Mouse (Mus musculus): ENCODE measurements around the gene Olfr1020. TPM values are rescaled to one million over a fixed set of nuclear protein-coding genes. Genes with fewer than 3 reads are reported as not detected.

Olfr1020 gene
- total RNA-seq (2014; rRNA removed) (not detected in 2 replicates), polyA plus RNA-seq (2015; fragmentation: Nextera tagmentation; extraction: Ambion mirVana) (not detected in 2 replicates)

GRCm38 (mm10) chr2:85846730-85847129, at the start of gene Olfr1020:
TSS of gene Olfr1020 (plus strand) at chr2:85847030.
- no peak within 1 kb of the TSS for H3K4me3 ChIP-seq (ENCODE audit: low read length)
- H3K27ac ChIP-seq = no peak within 1 kb of the TSS
- H3K4me2 ChIP-seq (ENCODE audit: low read depth, low read length) = no peak within 1 kb of the TSS
- H3K36me3 ChIP-seq (ENCODE audit: insufficient read depth, low read length) = no peaks in the 10 kb centered on the region
- WGBS = 86% methylated on average over 1 of the region's 1 CpGs
- DNase-seq (ENCODE audit: low spot score) = no peak
- H3K9me3 ChIP-seq (ENCODE audit: low read length) = no peaks in the 10 kb centered on the region
- no peak for ATAC-seq
- no peak for TF ChIP-seq CTCF (IDR thresholded peaks at IDR 0.05; ENCODE audit: low read depth)
- no peaks in the 10 kb centered on the region for H3K4me1 ChIP-seq (ENCODE audit: insufficient read depth, low read length)
- no peaks in the 10 kb centered on the region for H3K27me3 ChIP-seq (ENCODE audit: insufficient read depth, low read length)
- H3K9ac ChIP-seq (replicated peaks; ENCODE audit: low read length) = no peak within 1 kb of the TSS

GRCm38 (mm10) chr2:85802444-85802843, 44.4 kb upstream of the Olfr1020 start, which contains the start of gene Olfr1016:
TSS of gene Olfr1016 (minus strand) at chr2:85802544.
- Histone ChIP-seq H3K9ac (replicated peaks; ENCODE audit: low read length) (no peak within 1 kb of the TSS), H3K4me1 (ENCODE audit: insufficient read depth, low read length) (no peaks in the 10 kb centered on the region), H3K9me3 (ENCODE audit: low read length) (no peaks in the 10 kb centered on the region), H3K4me2 (ENCODE audit: low read depth, low read length) (no peak within 1 kb of the TSS), H3K36me3 (ENCODE audit: insufficient read depth, low read length) (no peaks in the 10 kb centered on the region), H3K27me3 (ENCODE audit: insufficient read depth, low read length) (no peaks in the 10 kb centered on the region), H3K27ac (no peak within 1 kb of the TSS), H3K4me3 (ENCODE audit: low read length) (no peak within 1 kb of the TSS)
- 92% methylated on average over 2 of the region's 2 CpGs for WGBS
- TF ChIP-seq CTCF (IDR thresholded peaks at IDR 0.05; ENCODE audit: low read depth) = no peak
- no peak for DNase-seq (ENCODE audit: low spot score)
- no peak for ATAC-seq

GRCm38 (mm10) chr2:85804501-85804900, 42.3 kb upstream of the Olfr1020 start:
- no peak for TF ChIP-seq CTCF (IDR thresholded peaks at IDR 0.05; ENCODE audit: low read depth)
- Histone ChIP-seq H3K27me3 (ENCODE audit: insufficient read depth, low read length) (no peaks in the 10 kb centered on the region), H3K9me3 (ENCODE audit: low read length) (no peaks in the 10 kb centered on the region), H3K27ac (no peak overlapping the region), H3K9ac (replicated peaks; ENCODE audit: low read length) (no peak overlapping the region), H3K4me2 (ENCODE audit: low read depth, low read length) (no peak overlapping the region), H3K36me3 (ENCODE audit: insufficient read depth, low read length) (no peaks in the 10 kb centered on the region), H3K4me3 (ENCODE audit: low read length) (no peak overlapping the region), H3K4me1 (ENCODE audit: insufficient read depth, low read length) (no peaks in the 10 kb centered on the region)
- 91% methylated on average over 4 of the region's 4 CpGs for WGBS
- DNase-seq (ENCODE audit: low spot score) (no peak), ATAC-seq (no peak)

GRCm38 (mm10) chr2:85818179-85818578, 28.7 kb upstream of the Olfr1020 start, which contains the start of gene Olfr1018:
TSS of gene Olfr1018 (plus strand) at chr2:85818479.
- no peaks in the 10 kb centered on the region for H3K27me3 ChIP-seq (ENCODE audit: insufficient read depth, low read length)
- no peak for DNase-seq (ENCODE audit: low spot score)
- H3K9me3 ChIP-seq (ENCODE audit: low read length) = no peaks in the 10 kb centered on the region
- no peak for ATAC-seq
- H3K4me1 ChIP-seq (ENCODE audit: insufficient read depth, low read length) = no peaks in the 10 kb centered on the region
- H3K9ac ChIP-seq (replicated peaks; ENCODE audit: low read length) = no peak within 1 kb of the TSS
- H3K27ac ChIP-seq = no peak within 1 kb of the TSS
- no peaks in the 10 kb centered on the region for H3K36me3 ChIP-seq (ENCODE audit: insufficient read depth, low read length)
- no peak within 1 kb of the TSS for H3K4me3 ChIP-seq (ENCODE audit: low read length)
- TF ChIP-seq CTCF (IDR thresholded peaks at IDR 0.05; ENCODE audit: low read depth) = no peak
- no peak within 1 kb of the TSS for H3K4me2 ChIP-seq (ENCODE audit: low read depth, low read length)

GRCm38 (mm10) chr2:85845383-85845782, 1.4 kb upstream of the Olfr1020 start, which contains the start of gene Olfr1019:
TSS of gene Olfr1019 (minus strand) at chr2:85845483.
- H3K4me1 ChIP-seq (ENCODE audit: insufficient read depth, low read length) = no peaks in the 10 kb centered on the region
- H3K36me3 ChIP-seq (ENCODE audit: insufficient read depth, low read length) = no peaks in the 10 kb centered on the region
- no peak within 1 kb of the TSS for H3K9ac ChIP-seq (replicated peaks; ENCODE audit: low read length)
- ATAC-seq (no peak), DNase-seq (ENCODE audit: low spot score) (no peak)
- no peaks in the 10 kb centered on the region for H3K9me3 ChIP-seq (ENCODE audit: low read length)
- no peak within 1 kb of the TSS for H3K4me2 ChIP-seq (ENCODE audit: low read depth, low read length)
- TF ChIP-seq CTCF (IDR thresholded peaks at IDR 0.05; ENCODE audit: low read depth) = no peak
- H3K27ac ChIP-seq = no peak within 1 kb of the TSS
- H3K27me3 ChIP-seq (ENCODE audit: insufficient read depth, low read length) = no peaks in the 10 kb centered on the region
- H3K4me3 ChIP-seq (ENCODE audit: low read length) = no peak within 1 kb of the TSS

- Histone ChIP-seq H3K9me3 (ENCODE audit: low read length) (no peaks in the 10 kb centered on the region), H3K4me1 (ENCODE audit: insufficient read depth, low read length) (no peaks in the 10 kb centered on the region), H3K4me3 (ENCODE audit: low read length) (no peak within 1 kb of the TSS), H3K27ac (no peak within 1 kb of the TSS), H3K36me3 (ENCODE audit: insufficient read depth, low read length) (no peaks in the 10 kb centered on the region), H3K9ac (replicated peaks; ENCODE audit: low read length) (no peak within 1 kb of the TSS), H3K27me3 (ENCODE audit: insufficient read depth, low read length) (no peaks in the 10 kb centered on the region), H3K4me2 (ENCODE audit: low read depth, low read length) (no peak within 1 kb of the TSS)
- WGBS = 53% methylated on average over 2 of the region's 2 CpGs
- ATAC-seq = no peak
- no peak for TF ChIP-seq CTCF (IDR thresholded peaks at IDR 0.05; ENCODE audit: low read depth)
- no peak for DNase-seq (ENCODE audit: low spot score)
Observed at GRCm38 (mm10) chr2:85868294-85868693, 21.5 kb downstream of the Olfr1020 start, which contains the start of gene Olfr1022. TSS of gene Olfr1022 (plus strand) at chr2:85868594.

GRCm38 (mm10) chr2:85885340-85885739, 38.5 kb downstream of the Olfr1020 start, which contains the start of gene Olfr1023:
TSS of gene Olfr1023 (plus strand) at chr2:85885640.
- 74% methylated on average over 2 of the region's 2 CpGs for WGBS
- H3K36me3 ChIP-seq (ENCODE audit: insufficient read depth, low read length) = no peaks in the 10 kb centered on the region
- no peak for DNase-seq (ENCODE audit: low spot score)
- no peaks in the 10 kb centered on the region for H3K9me3 ChIP-seq (ENCODE audit: low read length)
- no peak for TF ChIP-seq CTCF (IDR thresholded peaks at IDR 0.05; ENCODE audit: low read depth)
- H3K9ac ChIP-seq (replicated peaks; ENCODE audit: low read length) = no peak within 1 kb of the TSS
- H3K27ac ChIP-seq = no peak within 1 kb of the TSS
- no peaks in the 10 kb centered on the region for H3K4me1 ChIP-seq (ENCODE audit: insufficient read depth, low read length)
- no peak for ATAC-seq
- no peak within 1 kb of the TSS for H3K4me3 ChIP-seq (ENCODE audit: low read length)
- no peaks in the 10 kb centered on the region for H3K27me3 ChIP-seq (ENCODE audit: insufficient read depth, low read length)
- H3K4me2 ChIP-seq (ENCODE audit: low read depth, low read length) = no peak within 1 kb of the TSS

Other genes starting within 250 kb of the Olfr1020 start
- not detected in 2 replicates for gene Olfr1000, start 235.1 kb upstream of the Olfr1020 start, total RNA-seq (2014; rRNA removed)
- not detected in 2 replicates for gene Olfr1000, start 235.1 kb upstream of the Olfr1020 start, polyA plus RNA-seq (2015; fragmentation: Nextera tagmentation; extraction: Ambion mirVana)
- not detected in 2 replicates for gene Olfr1002, start 196.3 kb upstream of the Olfr1020 start, total RNA-seq (2014; rRNA removed)
- not detected in 2 replicates for gene Olfr1002, start 196.3 kb upstream of the Olfr1020 start, polyA plus RNA-seq (2015; fragmentation: Nextera tagmentation; extraction: Ambion mirVana)
- gene Olfr154, start 182.6 kb upstream of the Olfr1020 start, total RNA-seq (2014; rRNA removed) = not detected in 2 replicates
- not detected in 2 replicates for gene Olfr154, start 182.6 kb upstream of the Olfr1020 start, polyA plus RNA-seq (2015; fragmentation: Nextera tagmentation; extraction: Ambion mirVana)
- gene Olfr1006, start 168.3 kb upstream of the Olfr1020 start, total RNA-seq (2014; rRNA removed) = not detected in 2 replicates
- gene Olfr1006, start 168.3 kb upstream of the Olfr1020 start, polyA plus RNA-seq (2015; fragmentation: Nextera tagmentation; extraction: Ambion mirVana) = not detected in 2 replicates
- not detected in 2 replicates for gene Olfr1008, start 157.6 kb upstream of the Olfr1020 start, total RNA-seq (2014; rRNA removed)
- not detected in 2 replicates for gene Olfr1008, start 157.6 kb upstream of the Olfr1020 start, polyA plus RNA-seq (2015; fragmentation: Nextera tagmentation; extraction: Ambion mirVana)
- not detected in 2 replicates for gene Olfr1009, start 131.6 kb upstream of the Olfr1020 start, total RNA-seq (2014; rRNA removed)
- not detected in 2 replicates for gene Olfr1009, start 131.6 kb upstream of the Olfr1020 start, polyA plus RNA-seq (2015; fragmentation: Nextera tagmentation; extraction: Ambion mirVana)
- gene Olfr1012, start 84.3 kb upstream of the Olfr1020 start, total RNA-seq (2014; rRNA removed) = not detected in 2 replicates
- not detected in 2 replicates for gene Olfr1012, start 84.3 kb upstream of the Olfr1020 start, polyA plus RNA-seq (2015; fragmentation: Nextera tagmentation; extraction: Ambion mirVana)
- gene Olfr1013, start 79.9 kb upstream of the Olfr1020 start, total RNA-seq (2014; rRNA removed) = not detected in 2 replicates
- gene Olfr1013, start 79.9 kb upstream of the Olfr1020 start, polyA plus RNA-seq (2015; fragmentation: Nextera tagmentation; extraction: Ambion mirVana) = not detected in 2 replicates
- not detected in 2 replicates for gene Olfr1014, start 74.3 kb upstream of the Olfr1020 start, total RNA-seq (2014; rRNA removed)
- gene Olfr1014, start 74.3 kb upstream of the Olfr1020 start, polyA plus RNA-seq (2015; fragmentation: Nextera tagmentation; extraction: Ambion mirVana) = not detected in 2 replicates
- not detected in 2 replicates for gene Olfr1015, start 65.0 kb upstream of the Olfr1020 start, total RNA-seq (2014; rRNA removed)
- not detected in 2 replicates for gene Olfr1015, start 65.0 kb upstream of the Olfr1020 start, polyA plus RNA-seq (2015; fragmentation: Nextera tagmentation; extraction: Ambion mirVana)
- not detected in 2 replicates for gene Olfr1016, start 44.5 kb upstream of the Olfr1020 start, total RNA-seq (2014; rRNA removed)
- not detected in 2 replicates for gene Olfr1016, start 44.5 kb upstream of the Olfr1020 start, polyA plus RNA-seq (2015; fragmentation: Nextera tagmentation; extraction: Ambion mirVana)
- not detected in 2 replicates for gene Olfr1018, start 28.6 kb upstream of the Olfr1020 start, total RNA-seq (2014; rRNA removed)
- gene Olfr1018, start 28.6 kb upstream of the Olfr1020 start, polyA plus RNA-seq (2015; fragmentation: Nextera tagmentation; extraction: Ambion mirVana) = not detected in 2 replicates
- not detected in 2 replicates for gene Olfr1019, start 1.5 kb upstream of the Olfr1020 start, total RNA-seq (2014; rRNA removed)
- gene Olfr1019, start 1.5 kb upstream of the Olfr1020 start, polyA plus RNA-seq (2015; fragmentation: Nextera tagmentation; extraction: Ambion mirVana) = not detected in 2 replicates
- not detected in 2 replicates for gene Olfr1022, start 21.6 kb downstream of the Olfr1020 start, total RNA-seq (2014; rRNA removed)
- not detected in 2 replicates for gene Olfr1022, start 21.6 kb downstream of the Olfr1020 start, polyA plus RNA-seq (2015; fragmentation: Nextera tagmentation; extraction: Ambion mirVana)
- not detected in 2 replicates for gene Olfr1023, start 38.6 kb downstream of the Olfr1020 start, total RNA-seq (2014; rRNA removed)
- gene Olfr1023, start 38.6 kb downstream of the Olfr1020 start, polyA plus RNA-seq (2015; fragmentation: Nextera tagmentation; extraction: Ambion mirVana) = not detected in 2 replicates
- not detected in 2 replicates for gene Olfr1024, start 58.0 kb downstream of the Olfr1020 start, total RNA-seq (2014; rRNA removed)
- gene Olfr1024, start 58.0 kb downstream of the Olfr1020 start, polyA plus RNA-seq (2015; fragmentation: Nextera tagmentation; extraction: Ambion mirVana) = not detected in 2 replicates
- gene Olfr1025-ps1, start 68.2 kb downstream of the Olfr1020 start, total RNA-seq (2014; rRNA removed) = not detected in 2 replicates
- gene Olfr1025-ps1, start 68.2 kb downstream of the Olfr1020 start, polyA plus RNA-seq (2015; fragmentation: Nextera tagmentation; extraction: Ambion mirVana) = not detected in 2 replicates
- gene Olfr1026, start 74.5 kb downstream of the Olfr1020 start, total RNA-seq (2014; rRNA removed) = not detected in 2 replicates
- not detected in 2 replicates for gene Olfr1026, start 74.5 kb downstream of the Olfr1020 start, polyA plus RNA-seq (2015; fragmentation: Nextera tagmentation; extraction: Ambion mirVana)
- gene Olfr1028, start 103.4 kb downstream of the Olfr1020 start, total RNA-seq (2014; rRNA removed) = not detected in 2 replicates
- gene Olfr1028, start 103.4 kb downstream of the Olfr1020 start, polyA plus RNA-seq (2015; fragmentation: Nextera tagmentation; extraction: Ambion mirVana) = not detected in 2 replicates
- not detected in 2 replicates for gene Olfr1029, start 126.9 kb downstream of the Olfr1020 start, total RNA-seq (2014; rRNA removed)
- not detected in 2 replicates for gene Olfr1029, start 126.9 kb downstream of the Olfr1020 start, polyA plus RNA-seq (2015; fragmentation: Nextera tagmentation; extraction: Ambion mirVana)
- gene Olfr1030, start 132.2 kb downstream of the Olfr1020 start, total RNA-seq (2014; rRNA removed) = not detected in 2 replicates
- not detected in 2 replicates for gene Olfr1030, start 132.2 kb downstream of the Olfr1020 start, polyA plus RNA-seq (2015; fragmentation: Nextera tagmentation; extraction: Ambion mirVana)
- not detected in 2 replicates for gene Olfr1031, start 143.3 kb downstream of the Olfr1020 start, total RNA-seq (2014; rRNA removed)
- not detected in 2 replicates for gene Olfr1031, start 143.3 kb downstream of the Olfr1020 start, polyA plus RNA-seq (2015; fragmentation: Nextera tagmentation; extraction: Ambion mirVana)
- not detected in 2 replicates for gene Olfr1032, start 158.5 kb downstream of the Olfr1020 start, total RNA-seq (2014; rRNA removed)
- gene Olfr1032, start 158.5 kb downstream of the Olfr1020 start, polyA plus RNA-seq (2015; fragmentation: Nextera tagmentation; extraction: Ambion mirVana) = not detected in 2 replicates
- gene Olfr1033, start 173.6 kb downstream of the Olfr1020 start, total RNA-seq (2014; rRNA removed) = 0.21 and 1.1 TPM in 2 replicates
- 0.29 and 1.6 TPM in 2 replicates for gene Olfr1033, start 173.6 kb downstream of the Olfr1020 start, polyA plus RNA-seq (2015; fragmentation: Nextera tagmentation; extraction: Ambion mirVana)
- gene Olfr1034, start 198.8 kb downstream of the Olfr1020 start, total RNA-seq (2014; rRNA removed) = 0.05 TPM in 1 of 2 replicates, not detected in the other
- 0.04 TPM in 1 of 2 replicates, not detected in the other for gene Olfr1034, start 198.8 kb downstream of the Olfr1020 start, polyA plus RNA-seq (2015; fragmentation: Nextera tagmentation; extraction: Ambion mirVana)
- gene Olfr1036, start 227.0 kb downstream of the Olfr1020 start, total RNA-seq (2014; rRNA removed) = not detected in 2 replicates
- gene Olfr1036, start 227.0 kb downstream of the Olfr1020 start, polyA plus RNA-seq (2015; fragmentation: Nextera tagmentation; extraction: Ambion mirVana) = not detected in 2 replicates
- gene Olfr1037, start 240.4 kb downstream of the Olfr1020 start, total RNA-seq (2014; rRNA removed) = not detected in 2 replicates
- gene Olfr1037, start 240.4 kb downstream of the Olfr1020 start, polyA plus RNA-seq (2015; fragmentation: Nextera tagmentation; extraction: Ambion mirVana) = not detected in 2 replicates

Data from hindbrain, postnatal 0 days (tissue).